8 mouse cellular contexts compared by ENCODE assay signal in the genomic region with DNA sequence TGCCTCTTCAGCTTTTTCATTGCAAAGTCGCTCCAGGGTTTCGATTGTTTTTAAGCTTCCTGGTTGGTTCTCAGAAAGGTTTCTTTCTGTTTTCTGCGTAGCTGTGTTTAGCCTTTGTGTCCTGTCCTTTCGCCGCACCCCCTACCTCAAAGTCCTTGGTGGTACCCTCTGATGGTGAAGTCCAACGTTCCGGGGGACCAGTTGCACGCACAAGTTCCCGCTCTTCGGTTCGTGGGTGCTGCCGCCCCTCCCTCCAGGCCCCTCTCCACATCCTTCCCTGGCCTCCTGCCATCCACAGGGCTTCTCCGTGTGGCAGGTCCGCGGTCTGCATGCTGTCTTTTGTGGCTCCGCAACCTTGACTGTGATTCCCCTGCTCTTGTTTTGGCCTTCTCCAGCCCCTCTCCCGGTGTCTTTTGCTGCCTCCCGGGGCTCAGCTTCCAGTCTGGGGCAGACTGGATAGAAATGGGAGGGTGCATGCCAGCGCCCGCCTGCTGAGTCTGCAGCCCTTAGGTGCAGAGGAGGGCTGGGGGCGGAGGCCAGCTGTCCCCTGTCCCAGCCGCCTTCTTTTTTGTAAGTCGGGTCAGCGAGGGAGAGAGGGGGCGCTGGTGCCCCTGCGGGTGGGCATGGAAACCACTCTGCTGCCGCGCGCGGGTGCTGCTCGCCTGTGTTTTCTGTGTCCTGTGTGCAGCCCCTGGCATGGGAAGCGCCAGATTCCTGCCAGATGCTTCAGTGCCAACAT. TPM values are rescaled to one million over a fixed set of nuclear protein-coding genes. Genes with fewer than 3 reads are reported as not detected.
DNase-seq lines count a peak whose midpoint lies in the region; ATAC-seq and TF ChIP-seq lines count a peak whose summit lies in the region.

No protein-coding gene starts in this region.

- no peak for TF ChIP-seq EP300 in ES-Bruce4 (IDR thresholded peaks at IDR 0.05; ENCODE audit: insufficient read depth, low read depth, low read length)

- peak; percentile 26 to 29 for DNase-seq in adrenal gland, postnatal 36 days
- peak; percentile 73 for DNase-seq in forebrain, postnatal 0 days
- DNase-seq in left cerebral cortex, adult 8-10 months (ENCODE audit: low spot score in 2 of 2) = peak; percentile 31 to 65
- peak; percentile 47 to 50 for DNase-seq in right cerebral cortex, postnatal 36 days (ENCODE audit: low spot score in 2 of 2)
- no peak for DNase-seq in natural killer cell, adult 2 months (ENCODE audit: low spot score in 2 of 2)

- TF ChIP-seq CTCF in ES-Bruce4 (IDR thresholded peaks at IDR 0.05; ENCODE audit: low read depth, low read length) = no peak
- TF ChIP-seq CTCF in forebrain, postnatal 0 days (IDR thresholded peaks at IDR 0.05; ENCODE audit: low read depth) = peak; percentile 60

- no peak overlapping the region for H3K9ac ChIP-seq in ES-Bruce4 (ENCODE audit: low read depth, poor library complexity, severe bottlenecking)
- H3K9ac ChIP-seq in forebrain, postnatal 0 days = peak overlapping the region; percentile 66
- H3K9ac ChIP-seq in hindbrain, embryonic 16.5 days (ENCODE audit: low read depth, low read length) = peak overlapping the region; percentile 81

- peak overlapping the region; percentile 96 for H3K4me2 ChIP-seq in forebrain, postnatal 0 days (ENCODE audit: low read depth)
- peak overlapping the region; percentile 96 for H3K4me2 ChIP-seq in hindbrain, embryonic 16.5 days (ENCODE audit: low read length)

- H3K27me3 ChIP-seq in ES-Bruce4 (ENCODE audit: control insufficient read depth, insufficient read depth, low read length, poor library complexity, severe bottlenecking) = peaks cover 2% of the 10 kb centered on the region; the same call in 1 of the 2 replicates
- no peaks in the 10 kb centered on the region for H3K27me3 ChIP-seq in forebrain, postnatal 0 days (ENCODE audit: insufficient read depth, low read length)
- no peaks in the 10 kb centered on the region for H3K27me3 ChIP-seq in hindbrain, embryonic 16.5 days (replicated peaks; ENCODE audit: control insufficient read depth, insufficient read depth, low read length)

- WGBS in forebrain, postnatal 0 days = under 1% methylated on average over 32 of the region's 32 CpGs
- under 1% methylated on average over 30 of the region's 32 CpGs for WGBS in hindbrain, embryonic 16.5 days

- H3K9me3 ChIP-seq in ES-Bruce4 (replicated peaks; ENCODE audit: control insufficient read depth, insufficient read depth, low read length, poor library complexity, severe bottlenecking) = no peaks in the 10 kb centered on the region
- H3K9me3 ChIP-seq in forebrain, postnatal 0 days (ENCODE audit: low read length) = no peaks in the 10 kb centered on the region
- no peaks in the 10 kb centered on the region for H3K9me3 ChIP-seq in hindbrain, embryonic 16.5 days (ENCODE audit: control insufficient read depth, low read length)

- H3K27ac ChIP-seq in ES-Bruce4 (ENCODE audit: insufficient read depth, low read length) = no peak overlapping the region
- peak overlapping the region; percentile 64 for H3K27ac ChIP-seq in forebrain, postnatal 0 days (ENCODE audit: low read depth, low read length)
- H3K27ac ChIP-seq in hindbrain, embryonic 16.5 days (ENCODE audit: low read depth, low read length) = peak overlapping the region; percentile 78

- H3K4me3 ChIP-seq in ES-Bruce4 (ENCODE audit: low read depth, low read length) = peak overlapping the region; percentile 52
- H3K4me3 ChIP-seq in forebrain, postnatal 0 days (ENCODE audit: low read depth, low read length) = peak overlapping the region; percentile 57
- peak overlapping the region; percentile 62 for H3K4me3 ChIP-seq in hindbrain, embryonic 16.5 days (ENCODE audit: low read length)

- no peaks in the 10 kb centered on the region for H3K36me3 ChIP-seq in ES-Bruce4 (ENCODE audit: control insufficient read depth, insufficient read depth, low read length, poor library complexity, severe bottlenecking)
- H3K36me3 ChIP-seq in forebrain, postnatal 0 days (ENCODE audit: insufficient read depth) = no peaks in the 10 kb centered on the region
- H3K36me3 ChIP-seq in hindbrain, embryonic 16.5 days (ENCODE audit: control insufficient read depth, insufficient read depth, low read length) = no peaks in the 10 kb centered on the region

- no peaks in the 10 kb centered on the region for H3K4me1 ChIP-seq in ES-Bruce4 (ENCODE audit: control insufficient read depth, insufficient read depth, low read length)
- H3K4me1 ChIP-seq in forebrain, postnatal 0 days (ENCODE audit: insufficient read depth) = 0 out of 2 replicates have a peak, but pooled peaks cover 3% of the 10 kb centered on the region
- H3K4me1 ChIP-seq in hindbrain, embryonic 16.5 days (ENCODE audit: control insufficient read depth, insufficient read depth, low read depth, low read length) = peaks cover 2% of the 10 kb centered on the region

- peak; percentile 82 for ATAC-seq in forebrain, postnatal 0 days
- peak; percentile 86 for ATAC-seq in hindbrain, embryonic 16.5 days
- peak; percentile 57 for ATAC-seq in megakaryocyte progenitor cell, adult 5-6 weeks (replicated peaks; ENCODE audit: poor library complexity)

- TF ChIP-seq POLR2A in ES-Bruce4 (IDR thresholded peaks at IDR 0.05; ENCODE audit: insufficient read depth, low read length) = no peak

RNA-seq across cellular contexts. Expression of a gene that starts 3.7 kb away (rescaled TPM):
- not detected in 2 replicates for polyA plus RNA-seq in ES-Bruce4 (2011; ENCODE audit: insufficient read depth, insufficient read length, low read depth, missing spikeins)
- total RNA-seq in adrenal gland, postnatal 36 days (2021) = 1 to 10 TPM; 1.8 to 2.0 TPM
- 19.8 and 22.3 TPM in 2 replicates for total RNA-seq in forebrain, postnatal 0 days (2014; rRNA removed)
- polyA plus RNA-seq in forebrain, postnatal 0 days (2015; fragmentation: Nextera tagmentation; extraction: Ambion mirVana) = 10.5 and 17.1 TPM in 2 replicates
- polyA plus RNA-seq in hindbrain, embryonic 16.5 days (2015; fragmentation: Nextera tagmentation; extraction: Ambion mirVana) = 19.8 and 24.8 TPM in 2 replicates
- total RNA-seq in left cerebral cortex, adult 8-10 months (2022) = 10 to 100 TPM; 34.0 to 44.6 (median 39.6) TPM
- not detected in 2 replicates for total RNA-seq in megakaryocyte progenitor cell, adult 5-6 weeks (2015)
- not detected in 2 replicates for total RNA-seq in megakaryocyte progenitor cell, adult 5-6 weeks (2017)

RNA-seq across cellular contexts. Expression of a gene that starts 49.3 kb away (rescaled TPM):
- not detected in 2 replicates for polyA plus RNA-seq in ES-Bruce4 (2011; ENCODE audit: insufficient read depth, insufficient read length, low read depth, missing spikeins)
- not detected for total RNA-seq in adrenal gland, postnatal 36 days (2021)
- total RNA-seq in forebrain, postnatal 0 days (2014; rRNA removed) = not detected in 2 replicates
- polyA plus RNA-seq in forebrain, postnatal 0 days (2015; fragmentation: Nextera tagmentation; extraction: Ambion mirVana) = 0.08 TPM in 1 of 2 replicates, not detected in the other
- 0.09 TPM in 1 of 2 replicates, not detected in the other for polyA plus RNA-seq in hindbrain, embryonic 16.5 days (2015; fragmentation: Nextera tagmentation; extraction: Ambion mirVana)
- not detected for total RNA-seq in left cerebral cortex, adult 8-10 months (2022)
- not detected in 2 replicates for total RNA-seq in megakaryocyte progenitor cell, adult 5-6 weeks (2015)
- total RNA-seq in megakaryocyte progenitor cell, adult 5-6 weeks (2017) = not detected in 2 replicates

Comparison
In these comparisons a context has a peak if more than half of its experiments do, and no peak if none do; other contexts are left out.
1. DNase-seq: peak in adrenal gland, postnatal 36 days (2 of 2), forebrain, postnatal 0 days (single experiment), left cerebral cortex, adult 8-10 months (2 of 2) and right cerebral cortex, postnatal 36 days (2 of 2); none in natural killer cell, adult 2 months (0 of 2).
2. Peak in every context shown above with its lines, with median percentiles within 50 percentile points of each other: H3K4me3 ChIP-seq and ATAC-seq.